ENCODE assay signal across 8 mouse cellular contexts in the genomic region with DNA sequence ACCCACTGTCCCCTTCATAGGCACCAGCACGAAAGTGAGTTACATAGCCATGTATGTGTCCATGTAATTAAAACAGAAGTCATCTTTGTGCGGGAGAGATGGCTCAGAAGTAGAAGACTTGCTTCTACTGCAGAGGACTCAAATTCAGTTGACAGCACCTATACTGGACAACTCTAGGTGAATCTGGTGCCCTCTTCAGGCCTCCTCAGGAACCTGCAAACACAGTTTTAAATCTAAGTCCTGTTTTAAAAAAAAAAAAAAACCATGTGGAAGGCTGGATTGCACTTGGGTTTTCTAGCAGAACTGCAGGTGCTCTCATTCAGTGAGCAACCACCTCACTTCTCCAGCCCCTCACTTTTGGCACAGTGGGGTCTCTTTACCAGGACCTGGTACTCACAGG. TPM values are rescaled to one million over a fixed set of nuclear protein-coding genes. Genes with fewer than 3 reads are reported as not detected.
DNase-seq lines count a peak whose midpoint lies in the region; ATAC-seq and TF ChIP-seq lines count a peak whose summit lies in the region.
"Had no signal": no experiment of that assay in that cellular context is flagged by ENCODE, and none has a peak within 500 bp of the region (broad histone marks: within the 10 kb centered on the region; RNA-seq: fewer than 3 reads in every experiment).

No protein-coding gene starts in this region.

- H3K9me3 ChIP-seq in forebrain, embryonic 15.5 days, result no peaks in the 10 kb centered on the region
- H3K9me3 ChIP-seq: neural tube, embryonic 13.5 days had no signal

- no peak for DNase-seq in layer of hippocampus, adult 2 months (ENCODE audit: low spot score in 2 of 2)
- no peak for DNase-seq in layer of hippocampus, adult 9-11 months
- peak; percentile 31 for DNase-seq in MN1 (ENCODE audit: low spot score)
- DNase-seq in cerebellum, adult 9-10 months, result peak; percentile 60
- peak; percentile 46 to 63 for DNase-seq in kidney, postnatal 4 days
- DNase-seq in thymus, postnatal 25 days, result peak; percentile 60

- H3K9ac ChIP-seq in forebrain, embryonic 15.5 days (replicated peaks), result no peak overlapping the region
- H3K9ac ChIP-seq: neural tube, embryonic 13.5 days had no signal

- WGBS in forebrain, embryonic 15.5 days, result 78% methylated on average over 2 of the region's 2 CpGs

- no peaks in the 10 kb centered on the region for H3K27me3 ChIP-seq in forebrain, embryonic 15.5 days
- H3K27me3 ChIP-seq: neural tube, embryonic 13.5 days had no signal

- H3K4me2 ChIP-seq in forebrain, embryonic 15.5 days (replicated peaks), result no peak overlapping the region
- H3K4me2 ChIP-seq: neural tube, embryonic 13.5 days had no signal

- no peaks in the 10 kb centered on the region for H3K4me1 ChIP-seq in forebrain, embryonic 15.5 days

- no peak for ATAC-seq in forebrain, embryonic 15.5 days (replicated peaks)

- TF ChIP-seq CTCF in layer of hippocampus, adult 2 months (conservative IDR thresholded peaks at IDR 0.05), result peak; percentile 82

- H3K36me3 ChIP-seq in forebrain, embryonic 15.5 days, result no peaks in the 10 kb centered on the region
- H3K36me3 ChIP-seq: neural tube, embryonic 13.5 days had no signal

- H3K27ac ChIP-seq in layer of hippocampus, adult 2 months, result no peak overlapping the region
- H3K27ac ChIP-seq in forebrain, embryonic 15.5 days (replicated peaks), result no peak overlapping the region
- H3K27ac ChIP-seq: neural tube, embryonic 13.5 days had no signal

- no peak overlapping the region for H3K4me3 ChIP-seq in layer of hippocampus, adult 2 months
- H3K4me3 ChIP-seq in forebrain, embryonic 15.5 days, result no peak overlapping the region
- H3K4me3 ChIP-seq: neural tube, embryonic 13.5 days had no signal

RNA-seq across cellular contexts. Expression of a gene that starts 16.1 kb away (rescaled TPM):
- 10 to 100 TPM; 30.6 to 34.3 TPM for total RNA-seq in layer of hippocampus, adult 2 months (2021)
- 16.1 and 17.9 TPM in 2 replicates for polyA plus RNA-seq in forebrain, embryonic 15.5 days (2015; fragmentation: Nextera tagmentation; extraction: Ambion mirVana)

Comparison
In these comparisons a context has a peak if more than half of its experiments do, and no peak if none do; other contexts are left out.
1. DNase-seq: peak in MN1 (single experiment), cerebellum, adult 9-10 months (single experiment), kidney, postnatal 4 days (2 of 2) and thymus, postnatal 25 days (single experiment); none in layer of hippocampus, adult 2 months (0 of 2) and layer of hippocampus, adult 9-11 months (single experiment).